Mouse (Mus musculus) left cerebral cortex, adult 6 months (tissue): Measurements from ENCODE around the gene Chst14. TPM values are rescaled to one million over a fixed set of nuclear protein-coding genes. Genes with fewer than 3 reads are reported as not detected.

Experiments
- long read RNA-seq, 2 experiments: library from polyadenylated mRNA; unstranded; transcript quantifications; one replicate each; pipeline ENCODE4 v2.0.0; 2019 to 2020
- polyA plus RNA-seq: library from polyadenylated mRNA; unstranded; fragments of <200 nt; fragmentation: Nextera tagmentation; gene quantifications from 2 replicates; pipeline ENCODE4 v1.2.3, GENCODE M21; 2021

The Chst14 gene
- polyA plus RNA-seq = 1.9 and 3.1 TPM in 2 replicates
- long read RNA-seq, experiment 1, transcript Chst14-201 (1 exons, 2,090 nt) = major isoform, 6 of 6 reads
- long read RNA-seq, experiment 1, partial matches to known transcripts = 0 of 6 reads
- long read RNA-seq, experiment 1, other reads (novel, unspliced or antisense) = 0 of 6 reads
- long read RNA-seq, experiment 2 = 0 reads

GRCm38 (mm10) chr2:118926361-118926997, at the start of gene Chst14:
Gene Chst14, plus strand, starts transcription at chr2:118926496.

DNA sequence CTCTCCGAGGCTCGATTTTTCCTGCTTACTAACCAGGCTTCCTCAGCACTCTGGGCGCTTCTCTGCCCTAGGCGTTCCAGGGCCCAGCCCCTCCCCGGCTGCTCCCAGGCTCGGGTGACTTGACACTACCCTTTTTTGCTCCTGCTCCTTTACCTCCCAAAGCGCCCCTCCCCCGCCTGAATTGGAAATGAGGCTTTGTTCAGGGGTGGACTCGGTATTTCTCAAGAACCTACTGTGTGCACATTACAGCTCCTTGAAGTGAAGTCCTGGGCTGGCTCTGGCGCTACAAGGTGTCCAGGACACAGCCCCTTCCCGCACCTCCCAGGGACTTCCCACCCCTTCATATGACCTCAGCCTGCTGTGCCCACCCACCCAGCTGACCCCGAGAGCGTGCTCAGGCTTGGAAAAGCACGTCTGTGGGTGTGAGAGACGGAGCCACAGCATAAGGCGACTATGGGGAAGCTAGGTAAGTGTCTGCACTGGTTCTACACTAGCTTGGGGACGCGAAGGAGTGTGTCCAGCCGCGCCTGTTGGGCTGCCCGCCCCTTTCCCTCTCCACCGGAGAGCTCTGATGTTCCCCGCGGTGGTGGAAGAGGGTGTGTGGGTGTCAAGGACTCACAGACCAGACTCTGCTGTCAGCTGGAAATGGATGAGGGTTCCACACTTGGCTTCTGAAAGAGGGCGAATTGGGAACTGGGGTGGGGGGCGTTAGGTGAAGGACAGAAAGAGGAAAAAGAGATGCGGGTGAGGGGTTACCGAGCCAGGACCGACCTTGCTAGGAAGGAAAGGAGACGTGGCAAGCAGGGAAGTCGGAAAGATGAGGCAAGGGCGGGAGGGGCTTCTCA, 26.1 kb upstream of the Chst14 start, which contains the start of gene Bahd1:
Gene Bahd1, plus strand, starts transcription at position 397 of the 845 bp plus-strand sequence.

Other genes starting within 250 kb of the Chst14 start
- gene Ankrd63, start 222.5 kb upstream of the Chst14 start, polyA plus RNA-seq = 5.6 and 7.1 TPM in 2 replicates
- 1.9 and 2.2 TPM in 2 replicates for gene Plcb2, start 198.1 kb upstream of the Chst14 start, polyA plus RNA-seq
- gene Inafm2, start 180.7 kb upstream of the Chst14 start, polyA plus RNA-seq = 46.4 and 71.6 TPM in 2 replicates
- gene Ccdc9b, start 163.8 kb upstream of the Chst14 start, polyA plus RNA-seq = 0.24 and 0.29 TPM in 2 replicates
- not detected in 2 replicates for gene Phgr1, start 153.7 kb upstream of the Chst14 start, polyA plus RNA-seq
- 111 and 146 TPM in 2 replicates for gene Disp2, start 146.8 kb upstream of the Chst14 start, polyA plus RNA-seq
- 0.59 and 0.88 TPM in 2 replicates for gene Knstrn, start 112.5 kb upstream of the Chst14 start, polyA plus RNA-seq
- 34.8 and 39.4 TPM in 2 replicates for gene Ivd, start 64.5 kb upstream of the Chst14 start, polyA plus RNA-seq
- gene Bahd1, start 26.1 kb upstream of the Chst14 start, polyA plus RNA-seq = 2.9 and 3.2 TPM in 2 replicates
- gene Ccdc32, start 102.9 kb downstream of the Chst14 start, polyA plus RNA-seq = 79.3 and 95.9 TPM in 2 replicates
- 5.7 and 6.7 TPM in 2 replicates for gene Rpusd2, start 108.3 kb downstream of the Chst14 start, polyA plus RNA-seq
- 0.04 and 0.21 TPM in 2 replicates for gene Knl1, start 120.6 kb downstream of the Chst14 start, polyA plus RNA-seq
- gene Rad51, start 186.3 kb downstream of the Chst14 start, polyA plus RNA-seq = 0.80 TPM in 2 replicates
- gene Rmdn3, start 230.5 kb downstream of the Chst14 start, polyA plus RNA-seq = 35.9 and 39.0 TPM in 2 replicates
- 2.9 and 3.3 TPM in 2 replicates for gene Gchfr, start 241.3 kb downstream of the Chst14 start, polyA plus RNA-seq
- 0.05 TPM in 1 of 2 replicates, not detected in the other for gene Gm14137, start 248.0 kb downstream of the Chst14 start, polyA plus RNA-seq